Mouse (Mus musculus) midbrain, embryonic 13.5 days (tissue): ENCODE measurements around the gene Noxo1. TPM values are rescaled to one million over a fixed set of nuclear protein-coding genes. Genes with fewer than 3 reads are reported as not detected.

Experiments used
- ATAC-seq: fragments of 200-750 bp; cut with Nextera tagmentation; 2 replicates; pipeline ENCODE4 v1.8.0; 2017; ENCODE audit warnings: mild to moderate bottlenecking, moderate TSS enrichment, moderate library complexity
- H3K27ac ChIP-seq: fragments of 300-500 bp; sonication (generic); 2 replicates; pipeline ENCODE4 v1.5.1; 2015; ENCODE audit warnings: inconsistent platforms, mild to moderate bottlenecking, moderate library complexity
- H3K27me3 ChIP-seq: fragments of 300-500 bp; sonication (generic); 2 replicates; pipeline ENCODE4 v1.6.1; 2015; ENCODE audit warnings: mild to moderate bottlenecking, inconsistent platforms
- H3K36me3 ChIP-seq: fragments of 300-500 bp; sonication (generic); 2 replicates; pipeline ENCODE4 v1.6.1; 2015; ENCODE audit warnings: mild to moderate bottlenecking, inconsistent platforms
- H3K4me1 ChIP-seq: fragments of 300-500 bp; sonication (generic); replicated peaks from 2 replicates; pipeline ENCODE4 v1.6.1; 2015; ENCODE audit warnings: inconsistent platforms
- H3K4me2 ChIP-seq: fragments of 300-500 bp; sonication (generic); replicated peaks from 2 replicates; pipeline ENCODE4 v1.6.1; 2015; ENCODE audit warnings: moderate library complexity, mild to moderate bottlenecking, inconsistent platforms
- H3K4me3 ChIP-seq: fragments of 300-500 bp; sonication (generic); replicated peaks from 2 replicates; pipeline ENCODE4 v1.5.1; 2015; ENCODE audit warnings: mild to moderate bottlenecking, inconsistent platforms
- H3K9ac ChIP-seq: fragments of 300-500 bp; sonication (generic); replicated peaks from 2 replicates; pipeline ENCODE4 v1.6.1; 2015; ENCODE audit warnings: mild to moderate bottlenecking, inconsistent platforms
- H3K9me3 ChIP-seq: fragments of 300-500 bp; sonication (generic); 2 replicates; pipeline ENCODE4 v1.6.1; 2016; ENCODE audit warnings: mild to moderate bottlenecking, inconsistent platforms
- WGBS: fragments of 180-500 bp; shearing (Covaris S2); methylation state at CpG from one replicate; pipeline ENCODE4 v1.1.7; 2015; 5-methylcytosine and 5-hydroxymethylcytosine counted together
- polyA plus RNA-seq: library from polyadenylated mRNA; unstranded; fragments of >200 nt; fragmentation: Nextera tagmentation; extraction: Ambion mirVana; gene quantifications from 2 replicates; pipeline ENCODE4 v1.2.1, GENCODE M21; 2015

Gene Noxo1
- 1.7 and 2.2 TPM in 2 replicates for polyA plus RNA-seq

- peak within 1 kb of the TSS; percentile 90 for H3K27ac ChIP-seq
- peaks cover under 1% of the 10 kb centered on the region for H3K27me3 ChIP-seq
- peak within 1 kb of the TSS; percentile 73 for H3K4me3 ChIP-seq
- no peaks in the 10 kb centered on the region for H3K9me3 ChIP-seq
- peak within 1 kb of the TSS; percentile 68 for H3K4me2 ChIP-seq
- H3K4me1 ChIP-seq: peaks cover 26% of the 10 kb centered on the region
- ATAC-seq: peak; percentile 92
- peaks cover 36% of the 10 kb centered on the region for H3K36me3 ChIP-seq
- under 1% methylated on average over 57 of the region's 76 CpGs for WGBS
- peak within 1 kb of the TSS; percentile 82 for H3K9ac ChIP-seq
Measured at GRCm38 (mm10) chr17:24696011-24696697, at the start of gene Noxo1, which contains the start of gene Gfer. TSS of gene Noxo1 (plus strand) at chr17:24696234. TSS of gene Gfer (minus strand) at chr17:24696156.

- no peaks in the 10 kb centered on the region for H3K36me3 ChIP-seq
- peaks cover 13% of the 10 kb centered on the region for H3K4me1 ChIP-seq
- H3K4me3 ChIP-seq: no peak overlapping the region
- H3K9ac ChIP-seq: no peak overlapping the region
- no peak for ATAC-seq
- 91% methylated on average over 4 of the region's 4 CpGs for WGBS
- no peak overlapping the region for H3K4me2 ChIP-seq
- H3K9me3 ChIP-seq: no peaks in the 10 kb centered on the region
- no peak overlapping the region for H3K27ac ChIP-seq
- peaks cover 32% of the 10 kb centered on the region for H3K27me3 ChIP-seq
Measured at GRCm38 (mm10) chr17:24646381-24646780, 49.7 kb upstream of the Noxo1 start.

GRCm38 (mm10) chr17:24647493-24647892 is 48.5 kb upstream of the Noxo1 start:
- no peaks in the 10 kb centered on the region for H3K9me3 ChIP-seq
- ATAC-seq: no peak
- peaks cover 34% of the 10 kb centered on the region for H3K27me3 ChIP-seq
- no peak overlapping the region; the same call in 1 of the 2 replicates for H3K9ac ChIP-seq
- H3K4me3 ChIP-seq: no peak overlapping the region
- H3K27ac ChIP-seq: no peak overlapping the region
- no peak overlapping the region for H3K4me2 ChIP-seq
- H3K36me3 ChIP-seq: no peaks in the 10 kb centered on the region
- WGBS: 76% methylated on average over 11 of the region's 11 CpGs
- peaks cover 13% of the 10 kb centered on the region for H3K4me1 ChIP-seq

GRCm38 (mm10) chr17:24648731-24649377 is 47.2 kb upstream of the Noxo1 start:
- Histone ChIP-seq H3K27ac (no peak overlapping the region), H3K4me1 (peaks cover 13% of the 10 kb centered on the region), H3K9me3 (no peaks in the 10 kb centered on the region), H3K36me3 (no peaks in the 10 kb centered on the region), H3K4me2 (peak overlapping the region; percentile 94), H3K9ac (peak overlapping the region; percentile 25; the same call in 1 of the 2 replicates), H3K27me3 (peaks cover 37% of the 10 kb centered on the region), H3K4me3 (peak overlapping the region; percentile 63)
- no peak for ATAC-seq
- WGBS: 71% methylated on average over 10 of the region's 10 CpGs

GRCm38 (mm10) chr17:24649581-24650069 is 46.4 kb upstream of the Noxo1 start:
- Histone ChIP-seq H3K27ac (peak overlapping the region; percentile 37; the same call in 1 of the 2 replicates), H3K27me3 (peaks cover 40% of the 10 kb centered on the region)
- under 1% methylated on average over 35 of the region's 35 CpGs for WGBS

GRCm38 (mm10) chr17:24650070-24650616 is 45.9 kb upstream of the Noxo1 start, which contains the start of gene Slc9a3r2:
TSS of gene Slc9a3r2 (minus strand) at chr17:24650327.
- Histone ChIP-seq H3K27me3 (peaks cover 41% of the 10 kb centered on the region), H3K9me3 (no peaks in the 10 kb centered on the region), H3K4me2 (peak within 1 kb of the TSS; percentile 94), H3K27ac (peak within 1 kb of the TSS; percentile 37; the same call in 1 of the 2 replicates), H3K36me3 (no peaks in the 10 kb centered on the region), H3K4me3 (peak within 1 kb of the TSS; percentile 63), H3K4me1 (peaks cover 13% of the 10 kb centered on the region), H3K9ac (peak within 1 kb of the TSS; percentile 88)
- peak; percentile 70; the same call in 1 of the 2 replicates for ATAC-seq
- 1% methylated on average over 40 of the region's 41 CpGs for WGBS

More at GRCm38 (mm10) chr17:24649581-24650069, 46.4 kb upstream of the Noxo1 start:
- ATAC-seq: peak; percentile 43; the same call in 1 of the 2 replicates
- Histone ChIP-seq H3K4me3 (peak overlapping the region; percentile 63), H3K4me1 (peaks cover 13% of the 10 kb centered on the region), H3K36me3 (no peaks in the 10 kb centered on the region), H3K9ac (peak overlapping the region; percentile 88), H3K9me3 (no peaks in the 10 kb centered on the region), H3K4me2 (peak overlapping the region; percentile 94)

GRCm38 (mm10) chr17:24650766-24651165 is 45.3 kb upstream of the Noxo1 start:
- Histone ChIP-seq H3K9ac (0 out of 2 replicates have a peak overlapping the region, but pooled peaks have one; percentile 88), H3K27me3 (peaks cover 41% of the 10 kb centered on the region)
- no peak for ATAC-seq

GRCm38 (mm10) chr17:24651835-24652234 is 44.2 kb upstream of the Noxo1 start:
- H3K4me1 ChIP-seq: peaks cover 13% of the 10 kb centered on the region
- no peak overlapping the region for H3K27ac ChIP-seq
- ATAC-seq: no peak
- no peak overlapping the region for H3K4me3 ChIP-seq
- no peaks in the 10 kb centered on the region for H3K36me3 ChIP-seq
- H3K27me3 ChIP-seq: peaks cover 50% of the 10 kb centered on the region
- no peaks in the 10 kb centered on the region for H3K9me3 ChIP-seq
- H3K9ac ChIP-seq: no peak overlapping the region
- no peak overlapping the region for H3K4me2 ChIP-seq
- 75% methylated on average over 3 of the region's 3 CpGs for WGBS

More at GRCm38 (mm10) chr17:24650766-24651165, 45.3 kb upstream of the Noxo1 start:
- Histone ChIP-seq H3K36me3 (no peaks in the 10 kb centered on the region), H3K4me3 (peak overlapping the region; percentile 63; the same call in 1 of the 2 replicates), H3K27ac (no peak overlapping the region), H3K9me3 (no peaks in the 10 kb centered on the region), H3K4me2 (peak overlapping the region; percentile 94), H3K4me1 (peaks cover 13% of the 10 kb centered on the region)
- 74% methylated on average over 4 of the region's 4 CpGs for whole genome bisulfite sequencing

- Histone ChIP-seq H3K4me1 (peaks cover 27% of the 10 kb centered on the region), H3K27me3 (peaks cover 63% of the 10 kb centered on the region), H3K36me3 (no peaks in the 10 kb centered on the region), H3K9me3 (no peaks in the 10 kb centered on the region), H3K9ac (no peak overlapping the region), H3K4me2 (peak overlapping the region; percentile 44), H3K27ac (no peak overlapping the region), H3K4me3 (peak overlapping the region; percentile 11; the same call in 1 of the 2 replicates)
- peak; percentile 37 for ATAC-seq
- 7% methylated on average over 15 of the region's 19 CpGs for WGBS
Measured at GRCm38 (mm10) chr17:24653967-24654710, 41.9 kb upstream of the Noxo1 start.

- 80% methylated on average over 4 of the region's 4 CpGs for WGBS
Measured at GRCm38 (mm10) chr17:24654969-24655368, 41.1 kb upstream of the Noxo1 start.

More at GRCm38 (mm10) chr17:24654969-24655368, 41.1 kb upstream of the Noxo1 start:
- Histone ChIP-seq H3K9me3 (no peaks in the 10 kb centered on the region), H3K27me3 (peaks cover 63% of the 10 kb centered on the region), H3K4me3 (no peak overlapping the region), H3K27ac (no peak overlapping the region), H3K9ac (no peak overlapping the region), H3K36me3 (no peaks in the 10 kb centered on the region), H3K4me2 (no peak overlapping the region), H3K4me1 (peaks cover 20% of the 10 kb centered on the region)
- no peak for ATAC-seq
